Mouse (Mus musculus): Measurements from ENCODE around the gene Atoh8.

Atoh8 gene

DNA sequence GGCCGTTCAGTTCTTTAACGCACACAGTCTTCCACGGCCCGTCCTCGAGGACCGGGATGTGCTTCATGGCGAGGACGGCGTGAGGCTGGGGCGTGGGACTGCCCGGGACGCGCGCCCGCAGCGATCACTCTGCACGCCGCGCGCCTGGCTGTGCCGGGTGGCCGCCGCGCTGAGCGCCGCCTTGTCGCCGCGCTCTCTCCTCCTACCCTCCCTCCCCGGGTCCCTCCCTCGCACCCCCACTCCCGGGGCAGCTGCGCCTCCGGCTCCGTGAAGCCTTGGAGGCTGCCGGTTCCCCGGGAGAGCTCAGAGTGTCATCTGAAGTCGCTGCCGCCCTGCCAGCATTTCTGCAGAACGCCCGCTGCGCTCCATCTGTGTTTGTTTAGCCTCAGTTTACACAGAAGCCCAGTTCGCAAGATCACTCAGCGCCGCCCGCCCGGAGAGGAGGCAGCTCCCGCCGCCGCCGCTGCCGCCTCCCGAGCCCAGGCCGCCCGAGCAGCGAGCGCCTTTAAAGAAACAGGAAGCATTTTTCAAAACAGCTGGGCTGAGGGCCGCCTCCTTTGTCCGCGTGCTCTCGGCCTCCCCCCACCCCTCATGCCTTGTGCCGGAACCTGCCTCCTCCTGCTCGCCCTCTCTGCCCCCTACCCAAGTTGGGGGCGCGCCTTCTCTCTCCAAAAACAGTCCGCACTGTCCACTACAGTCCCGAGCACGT is at the start of gene Atoh8:
TSS of gene Atoh8 (minus strand) at position 480 of the 709 bp plus-strand sequence.
- in situ Hi-C loops (cut with MboI, MseI) = no loop called here

DNA sequence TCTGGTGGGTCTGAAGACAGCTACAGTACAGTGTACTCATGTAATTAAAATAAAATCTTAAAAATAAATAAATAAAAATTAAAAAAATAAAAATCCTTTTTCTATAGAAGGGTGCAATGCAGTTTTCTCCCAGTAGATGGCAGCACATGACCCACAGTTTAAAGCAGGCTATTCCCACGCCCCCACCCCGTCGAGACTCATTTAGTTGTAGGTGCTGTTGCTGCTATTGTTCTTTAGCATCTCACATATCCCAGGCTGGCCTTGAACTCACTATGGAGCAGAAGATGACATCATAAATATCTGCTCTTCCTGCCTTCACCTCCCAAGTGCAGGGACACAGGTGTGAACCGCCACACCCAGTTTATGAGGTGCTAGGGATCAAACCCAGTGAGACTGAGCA is 48.5 kb upstream of the Atoh8 start:
- in situ Hi-C loops (cut with MboI, MseI) = no loop called here

DNA sequence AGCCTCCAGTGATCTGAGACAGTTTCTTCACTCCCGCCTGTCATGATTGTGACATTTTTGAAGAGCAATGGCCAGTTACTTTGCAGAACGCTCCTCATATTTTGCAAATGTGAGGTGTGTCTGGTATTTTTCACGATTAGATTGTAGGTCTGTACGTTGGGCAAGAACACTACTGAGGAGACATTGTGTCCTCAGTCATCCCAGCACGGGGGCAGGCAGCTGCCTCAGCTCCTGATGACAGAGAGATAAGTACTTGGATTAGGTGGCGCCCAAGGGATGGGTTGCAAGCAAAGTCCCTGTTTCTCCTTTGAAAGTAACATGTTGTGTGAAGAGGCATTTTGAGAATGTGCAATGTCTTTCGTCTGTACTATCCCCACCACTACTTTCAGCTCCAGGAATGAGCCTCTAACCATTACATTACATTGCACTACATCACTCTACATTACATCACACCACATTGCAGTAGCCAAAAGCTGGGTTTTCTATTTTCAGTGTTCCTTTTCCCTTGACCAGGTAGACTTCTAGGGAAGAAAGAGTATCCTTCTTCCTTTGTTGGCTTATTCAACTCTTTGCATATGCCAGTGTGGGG is 45.1 kb upstream of the Atoh8 start:
- in situ Hi-C loops (cut with MboI, MseI) = no loop called here

GRCm38 (mm10) chr6:72279505-72279904 is 44.1 kb upstream of the Atoh8 start:
- in situ Hi-C loops (cut with MboI, MseI) = no loop called here

DNA sequence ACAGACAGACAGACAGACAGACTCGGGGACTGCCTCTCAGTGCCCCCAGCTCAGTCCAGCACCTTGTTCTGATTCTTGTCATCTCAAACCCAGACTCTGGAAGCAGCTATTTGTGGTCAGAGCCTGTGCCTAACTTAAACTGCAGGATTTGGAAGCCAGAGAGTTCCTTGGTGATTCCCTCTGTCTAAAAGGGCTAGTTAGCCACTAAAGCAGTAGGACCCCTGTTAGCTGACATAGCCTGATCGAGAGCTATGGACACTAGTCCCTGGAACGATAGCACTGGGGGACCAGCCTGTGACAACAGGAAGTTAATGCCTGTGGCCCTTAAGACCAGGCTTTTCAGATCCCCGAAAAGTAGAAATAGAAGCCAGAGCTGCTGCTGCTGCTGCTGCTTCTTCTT is 43.5 kb upstream of the Atoh8 start:
- in situ Hi-C loops (cut with MboI, MseI) = no loop called here

DNA sequence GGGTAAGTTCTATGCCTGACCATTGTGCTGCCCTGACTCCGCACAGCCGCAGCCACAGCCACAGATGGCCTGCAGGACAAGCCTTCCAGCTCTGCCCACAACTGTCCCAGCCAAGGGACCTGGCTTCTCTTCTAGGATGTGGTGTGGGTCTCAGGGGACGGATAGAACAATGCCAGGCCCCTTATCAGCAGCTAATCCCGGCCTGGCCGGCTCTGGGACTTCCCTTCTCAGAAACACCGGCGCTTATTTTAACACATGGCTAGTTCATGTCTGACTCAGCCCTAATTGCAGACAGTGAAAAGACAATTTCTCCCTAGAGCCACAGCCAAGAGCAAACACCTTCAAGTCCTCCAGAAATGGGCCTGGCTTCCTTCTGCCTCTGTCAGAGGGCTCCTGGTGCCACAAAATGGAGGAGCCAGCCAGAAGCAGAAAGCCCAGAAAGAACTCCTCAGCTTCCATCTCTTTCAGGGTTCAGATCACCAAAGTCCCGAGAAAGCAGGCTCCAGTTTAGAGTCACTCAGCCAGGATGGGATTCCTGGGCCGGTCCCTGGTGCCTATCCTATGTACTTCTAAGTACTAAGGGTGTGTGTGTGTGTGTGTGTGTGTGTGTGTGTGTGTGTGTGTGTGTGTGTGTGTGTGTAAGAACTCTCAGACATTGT is 42.3 kb upstream of the Atoh8 start:
- in situ Hi-C loops (cut with MboI, MseI) = no loop called here

- in situ Hi-C loops (cut with MboI, MseI) = no loop called here
Observed at GRCm38 (mm10) chr6:72276972-72277441, 41.6 kb upstream of the Atoh8 start.

DNA sequence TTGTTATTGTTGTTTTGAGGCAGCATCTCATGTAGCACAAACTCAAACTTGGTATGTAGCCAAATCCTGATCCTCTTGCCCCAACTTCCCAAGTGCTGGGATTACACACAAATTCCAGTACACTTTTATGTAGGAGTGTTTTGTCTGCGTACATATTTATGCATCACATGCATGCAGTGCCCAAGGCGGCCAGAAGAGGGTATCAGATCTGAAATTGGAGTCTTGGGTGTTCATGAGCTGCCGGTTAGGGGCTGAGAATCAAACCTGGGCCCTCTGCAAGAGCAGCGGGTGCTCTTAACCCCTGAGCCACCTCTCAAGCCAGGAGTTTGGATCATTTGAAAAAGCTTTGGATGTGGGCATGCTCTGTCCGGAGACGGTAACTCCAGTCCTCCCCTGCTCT is 40.8 kb upstream of the Atoh8 start:
- in situ Hi-C loops (cut with MboI, MseI) = no loop called here

DNA sequence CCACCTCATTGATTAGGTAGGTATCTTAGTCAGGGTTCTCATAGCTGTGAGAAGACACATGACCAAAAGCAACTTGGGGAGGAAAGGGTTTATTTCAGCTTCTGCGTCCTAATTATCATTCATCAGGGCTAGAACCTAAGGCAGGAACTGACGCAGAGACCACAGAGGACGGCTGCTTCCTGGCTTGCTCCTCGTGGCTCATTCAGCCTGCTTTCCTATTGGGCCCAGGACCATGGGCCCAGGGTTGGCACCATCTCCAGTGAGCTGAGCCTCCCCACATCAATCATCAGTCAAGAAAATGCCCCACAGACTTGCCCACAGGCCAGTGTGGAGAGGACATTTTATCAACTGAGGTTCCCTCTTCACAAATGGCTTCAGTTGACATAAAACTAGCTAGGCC is 40.1 kb upstream of the Atoh8 start:
- in situ Hi-C loops (cut with MboI, MseI) = no loop called here

- in situ Hi-C loops (cut with MboI, MseI) = loop anchor here (5.0 kb wide), 1 partner anchor 49 kb away; no protein-coding TSS in a partner anchor
Observed at GRCm38 (mm10) chr6:72273153-72273552, 37.8 kb upstream of the Atoh8 start.

- in situ Hi-C loops (cut with MboI, MseI) = loop anchor here (5.0 kb wide), 1 partner anchor 50 kb away; no protein-coding TSS in a partner anchor
Observed at GRCm38 (mm10) chr6:72272161-72272696, 36.9 kb upstream of the Atoh8 start.

- in situ Hi-C loops (cut with MboI, MseI) = loop anchor here (5.0 kb wide), 1 partner anchor 51 kb away; no protein-coding TSS in a partner anchor
Observed at GRCm38 (mm10) chr6:72270952-72271519, 35.7 kb upstream of the Atoh8 start.

- in situ Hi-C loops (cut with MboI, MseI) = loop anchor here (5.0 kb wide), 1 partner anchor 52 kb away; no protein-coding TSS in a partner anchor
Observed at GRCm38 (mm10) chr6:72270258-72270657, 34.9 kb upstream of the Atoh8 start.

GRCm38 (mm10) chr6:72268149-72268847 is 32.9 kb upstream of the Atoh8 start:
- in situ Hi-C loops (cut with MboI, MseI) = no loop called here

GRCm38 (mm10) chr6:72265664-72266063 is 30.3 kb upstream of the Atoh8 start:
- in situ Hi-C loops (cut with MboI, MseI) = no loop called here

DNA sequence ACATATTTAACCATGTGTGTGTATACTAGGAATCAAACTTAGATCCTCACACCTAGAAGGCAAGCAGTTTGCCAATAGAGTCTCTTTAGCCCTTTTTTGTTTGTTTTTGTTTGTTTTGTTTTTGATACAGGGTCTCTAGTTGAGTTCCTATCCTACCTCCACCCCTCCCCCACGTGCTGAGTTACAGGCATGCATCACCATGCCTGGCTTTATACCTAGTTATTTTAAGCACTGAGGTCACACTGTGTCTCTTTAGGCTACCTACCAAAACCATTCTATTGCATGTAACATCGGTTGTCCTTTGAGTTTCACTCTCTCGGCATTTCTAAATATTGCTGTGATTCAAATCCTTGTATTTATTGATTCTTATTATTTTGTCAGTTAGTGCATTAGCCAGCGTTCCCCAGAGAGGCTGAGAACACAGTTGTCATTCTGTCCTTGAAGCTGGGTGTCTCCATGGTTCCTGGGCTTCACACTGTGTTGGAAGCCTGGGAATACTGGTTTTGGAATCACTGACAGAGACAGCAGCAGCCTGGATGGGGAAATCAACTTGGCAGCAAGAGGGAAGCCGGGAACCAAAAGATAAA is 28.4 kb upstream of the Atoh8 start:
- in situ Hi-C loops (cut with MboI, MseI) = no loop called here

DNA sequence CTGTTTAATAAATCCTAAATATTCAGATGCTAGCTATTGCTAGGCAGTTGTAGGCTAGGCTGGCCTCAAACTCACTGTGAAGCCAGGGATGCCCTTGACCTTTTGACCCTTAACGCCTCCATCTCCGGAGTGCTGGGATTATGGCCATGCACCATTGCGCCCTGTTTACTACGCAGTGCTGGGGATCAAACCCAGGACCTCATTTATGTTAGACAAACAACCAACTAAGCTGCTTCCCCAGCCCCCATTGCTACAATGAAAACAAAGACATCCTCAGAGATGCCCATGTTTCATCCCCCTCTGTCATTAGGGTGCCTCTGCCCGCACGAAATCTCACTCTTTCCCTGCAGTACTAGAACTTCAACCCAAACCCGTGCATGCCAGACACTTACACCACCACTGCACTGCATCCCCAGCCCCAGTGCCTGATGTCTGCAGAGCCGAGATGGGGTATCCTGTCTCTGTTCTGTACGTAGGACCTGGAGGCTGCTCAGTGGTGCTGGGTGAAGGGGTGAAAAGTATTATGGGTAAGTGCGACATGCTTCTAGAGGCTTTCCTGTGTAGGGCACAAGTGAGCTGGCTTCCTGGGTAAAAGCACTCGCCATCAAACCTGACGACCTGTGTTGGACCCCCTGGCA is 26.4 kb upstream of the Atoh8 start:
- in situ Hi-C loops (cut with MboI, MseI) = no loop called here

- in situ Hi-C loops (cut with MboI, MseI) = no loop called here
Observed at GRCm38 (mm10) chr6:72260981-72261682, 25.8 kb upstream of the Atoh8 start.

GRCm38 (mm10) chr6:72259474-72259873 is 24.1 kb upstream of the Atoh8 start:
- in situ Hi-C loops (cut with MboI, MseI) = no loop called here

DNA sequence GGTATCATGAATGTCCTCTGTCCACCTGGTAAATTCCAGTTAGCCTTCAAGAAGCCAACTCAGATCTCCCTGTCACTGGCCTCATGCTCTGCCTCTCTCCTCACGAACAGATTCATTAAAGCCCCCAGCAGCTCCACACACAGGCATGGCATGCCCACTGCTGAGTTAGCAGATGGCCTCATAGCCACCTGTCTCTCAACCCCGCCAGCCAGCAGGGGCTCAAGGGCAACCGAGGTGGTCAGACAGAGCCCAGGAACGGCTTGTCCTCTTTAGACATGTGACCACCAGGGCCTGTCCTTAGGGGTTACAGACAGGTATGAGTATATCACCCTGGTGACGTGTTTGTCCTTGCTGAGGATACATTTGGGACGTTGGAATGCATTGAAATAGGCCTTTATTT is 19.9 kb upstream of the Atoh8 start:
- in situ Hi-C loops (cut with MboI, MseI) = no loop called here
